Mouse (Mus musculus) stomach, postnatal 0 days (tissue): Measurements from ENCODE around the gene Supt3.

Experiments
- CTCF ChIP-seq: IDR thresholded peaks from 2 replicates; pipeline ENCODE4 v1.5.1; 2016; ENCODE audit warnings: antibody characterized with exemption, low read depth, mild to moderate bottlenecking, moderate library complexity
- EP300 ChIP-seq: optimal IDR thresholded peaks from 2 replicates; pipeline ENCODE3; 2016; ENCODE audit warnings: antibody characterized with exemption

GRCm38 (mm10) chr17:45028441-45028840 lies 251.5 kb downstream of the Supt3 start:
- TF ChIP-seq CTCF (no peak), EP300 (no peak)
